Mouse (Mus musculus): Measurements from ENCODE around the gene Vps13c. TPM values are rescaled to one million over a fixed set of nuclear protein-coding genes. Genes with fewer than 3 reads are reported as not detected.

The Vps13c gene
- polyA plus RNA-seq, 1 experiment = 3.2 TPM

DNA sequence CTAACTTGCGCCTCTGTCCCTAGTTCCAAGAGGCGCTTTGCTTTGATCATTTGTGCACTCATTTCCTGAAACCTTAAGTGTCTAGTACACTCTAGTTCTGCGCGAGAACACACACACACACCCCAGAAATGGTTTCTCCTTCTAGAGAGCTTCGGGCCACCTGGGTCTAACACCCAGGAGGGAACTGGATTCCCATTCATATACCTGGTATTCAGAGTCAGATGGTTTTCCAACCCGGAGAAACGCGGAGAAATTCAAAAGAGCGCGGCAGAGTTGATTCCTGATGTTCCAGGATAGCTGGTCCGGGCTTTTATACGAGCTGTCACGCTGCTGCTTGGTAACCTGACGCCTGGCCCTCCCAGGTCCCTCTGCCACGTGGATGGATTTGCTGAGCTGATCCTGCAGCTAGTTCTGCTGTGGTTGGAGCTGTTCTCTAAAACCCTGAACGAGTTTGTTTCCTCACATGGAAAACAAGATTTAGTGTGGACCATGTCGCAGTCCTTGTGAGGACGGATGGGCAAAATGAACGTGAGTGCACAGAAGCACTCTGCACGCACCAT lies 8.1 kb upstream of the Vps13c start, which contains the start of gene C2cd4a:
Gene C2cd4a (minus strand): TSS at position 285 of the 560 bp plus-strand sequence.
- TF ChIP-seq CTCF (IDR thresholded peaks at IDR 0.05; ENCODE audit: control insufficient read depth, insufficient read depth, insufficient replicate concordance, low read depth, low read length) (no peak), POLR2A (IDR thresholded peaks at IDR 0.05; ENCODE audit: control insufficient read depth, low read depth, low read length) (no peak)
- H3K4me3 ChIP-seq (ENCODE audit: control insufficient read depth, low read depth, low read length) = peak within 1 kb of the TSS; percentile 63
- no peaks in the 10 kb centered on the region for H3K36me3 ChIP-seq (ENCODE audit: control insufficient read depth, insufficient read depth, low read length)
- no peak within 1 kb of the TSS for H3K27ac ChIP-seq (ENCODE audit: control insufficient read depth, insufficient read depth, low read depth, low read length)
- no peaks in the 10 kb centered on the region for H3K27me3 ChIP-seq (ENCODE audit: control insufficient read depth, insufficient read depth, low read length)
- peaks cover 8% of the 10 kb centered on the region for H3K4me1 ChIP-seq (ENCODE audit: control insufficient read depth, insufficient read depth, low read length)

DNA sequence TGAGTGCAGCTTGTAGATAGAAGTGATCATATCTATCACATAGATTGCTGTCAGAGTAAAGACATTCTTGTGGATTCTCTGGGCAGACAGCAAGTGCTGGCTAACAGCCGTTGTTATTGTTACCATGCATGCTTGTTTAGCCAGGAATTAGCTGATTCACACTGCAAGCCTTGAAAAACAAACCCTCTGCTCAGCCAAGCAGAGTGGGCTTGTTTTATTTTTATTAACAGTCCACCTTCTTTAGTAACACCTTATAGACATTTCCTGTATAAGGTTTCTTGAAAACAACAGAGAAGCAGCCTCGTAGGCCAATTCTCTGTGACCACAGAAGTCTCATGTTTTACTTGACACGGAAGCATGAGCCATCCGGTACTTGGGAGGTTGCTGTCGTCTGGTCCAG lies 5.7 kb upstream of the Vps13c start:
- Histone ChIP-seq H3K27me3 (ENCODE audit: control insufficient read depth, insufficient read depth, low read length) (no peaks in the 10 kb centered on the region), H3K36me3 (ENCODE audit: control insufficient read depth, insufficient read depth, low read length) (no peaks in the 10 kb centered on the region), H3K27ac (ENCODE audit: control insufficient read depth, insufficient read depth, low read depth, low read length) (no peak overlapping the region), H3K4me1 (ENCODE audit: control insufficient read depth, insufficient read depth, low read length) (peaks cover 8% of the 10 kb centered on the region), H3K4me3 (ENCODE audit: control insufficient read depth, low read depth, low read length) (no peak overlapping the region)
- TF ChIP-seq CTCF (IDR thresholded peaks at IDR 0.05; ENCODE audit: control insufficient read depth, insufficient read depth, insufficient replicate concordance, low read depth, low read length) = no peak
- no peak for TF ChIP-seq POLR2A (IDR thresholded peaks at IDR 0.05; ENCODE audit: control insufficient read depth, low read depth, low read length)

DNA sequence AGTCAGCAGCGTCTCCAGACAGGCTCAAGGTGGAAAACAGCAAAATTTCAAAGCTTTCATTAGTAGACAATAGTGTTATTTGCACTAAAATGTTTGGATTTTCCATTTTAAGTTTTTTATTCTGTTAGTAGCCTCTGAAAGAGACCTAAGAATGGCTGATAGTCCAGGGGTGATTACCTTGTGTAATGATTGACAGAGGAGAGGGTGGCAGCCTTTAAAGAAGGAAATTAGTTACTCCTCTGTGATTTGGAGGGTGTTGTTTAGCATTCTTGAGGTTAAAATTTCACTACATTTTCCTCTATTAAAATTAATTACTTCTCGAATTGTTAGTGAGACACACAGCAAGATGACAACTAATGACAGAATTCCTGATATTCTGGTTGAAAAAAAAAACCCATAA lies 2.9 kb upstream of the Vps13c start:
- TF ChIP-seq POLR2A (IDR thresholded peaks at IDR 0.05; ENCODE audit: control insufficient read depth, low read depth, low read length) = no peak
- no peak for TF ChIP-seq CTCF (IDR thresholded peaks at IDR 0.05; ENCODE audit: control insufficient read depth, insufficient read depth, insufficient replicate concordance, low read depth, low read length)
- H3K4me1 ChIP-seq (ENCODE audit: control insufficient read depth, insufficient read depth, low read length) = peaks cover 8% of the 10 kb centered on the region
- no peaks in the 10 kb centered on the region for H3K36me3 ChIP-seq (ENCODE audit: control insufficient read depth, insufficient read depth, low read length)
- no peak overlapping the region for H3K4me3 ChIP-seq (ENCODE audit: control insufficient read depth, low read depth, low read length)
- H3K27ac ChIP-seq (ENCODE audit: control insufficient read depth, insufficient read depth, low read depth, low read length) = no peak overlapping the region
- no peaks in the 10 kb centered on the region for H3K27me3 ChIP-seq (ENCODE audit: control insufficient read depth, insufficient read depth, low read length)

DNA sequence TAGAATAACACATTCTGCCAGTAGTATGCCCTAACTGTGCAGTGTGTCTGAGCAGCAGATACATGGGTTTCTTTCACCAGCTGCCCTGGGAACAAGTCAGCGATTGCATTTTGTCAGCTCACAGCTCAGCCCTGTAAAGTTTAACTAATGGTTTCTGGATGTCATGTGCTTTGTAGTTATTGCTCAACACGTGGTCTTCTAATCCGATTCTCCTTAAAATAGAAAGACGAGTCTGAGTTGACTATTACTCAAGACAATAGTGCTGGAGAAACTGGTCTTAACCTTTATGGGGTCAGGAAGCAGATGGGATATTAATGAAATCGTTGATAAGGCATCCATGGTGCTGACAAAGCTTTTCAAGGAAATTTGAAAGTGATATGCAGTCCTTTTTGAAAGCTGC lies 2.6 kb downstream of the Vps13c start:
- TF ChIP-seq CTCF (IDR thresholded peaks at IDR 0.05; ENCODE audit: control insufficient read depth, insufficient read depth, insufficient replicate concordance, low read depth, low read length) = no peak
- TF ChIP-seq POLR2A (IDR thresholded peaks at IDR 0.05; ENCODE audit: control insufficient read depth, low read depth, low read length) = no peak
- no peak overlapping the region for H3K27ac ChIP-seq (ENCODE audit: control insufficient read depth, insufficient read depth, low read depth, low read length)

DNA sequence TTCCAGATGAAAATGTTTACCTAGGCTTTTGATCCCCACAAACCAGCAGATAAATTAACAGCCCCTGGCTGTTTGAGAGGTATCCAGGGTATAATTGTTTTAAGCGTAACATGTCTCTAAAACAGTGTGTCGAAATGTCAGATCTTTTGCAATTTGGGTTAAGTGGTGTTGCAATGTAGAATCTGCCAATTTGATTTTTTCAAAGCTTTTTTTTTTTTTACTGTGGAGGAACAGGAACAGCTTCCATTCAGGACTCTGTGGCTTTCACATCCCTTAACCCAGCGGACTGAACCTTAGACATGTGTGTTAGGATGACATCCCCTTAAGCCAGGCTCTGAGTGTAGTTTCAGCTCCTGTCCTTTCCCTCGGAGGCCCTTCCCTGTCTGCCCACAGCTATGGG lies 4.8 kb downstream of the Vps13c start:
- H3K36me3 ChIP-seq (ENCODE audit: control insufficient read depth, insufficient read depth, low read length) = no peaks in the 10 kb centered on the region
- H3K4me3 ChIP-seq (ENCODE audit: control insufficient read depth, low read depth, low read length) = no peak overlapping the region
- TF ChIP-seq CTCF (IDR thresholded peaks at IDR 0.05; ENCODE audit: control insufficient read depth, insufficient read depth, insufficient replicate concordance, low read depth, low read length) (no peak), POLR2A (IDR thresholded peaks at IDR 0.05; ENCODE audit: control insufficient read depth, low read depth, low read length) (no peak)
- peaks cover 7% of the 10 kb centered on the region for H3K4me1 ChIP-seq (ENCODE audit: control insufficient read depth, insufficient read depth, low read length)
- no peaks in the 10 kb centered on the region for H3K27me3 ChIP-seq (ENCODE audit: control insufficient read depth, insufficient read depth, low read length)
- no peak overlapping the region for H3K27ac ChIP-seq (ENCODE audit: control insufficient read depth, insufficient read depth, low read depth, low read length)

More for the DNA sequence above, 2.6 kb downstream of the Vps13c start:
- peaks cover 7% of the 10 kb centered on the region for H3K4me1 ChIP-seq (ENCODE audit: control insufficient read depth, insufficient read depth, low read length)
- no peaks in the 10 kb centered on the region for H3K36me3 ChIP-seq (ENCODE audit: control insufficient read depth, insufficient read depth, low read length)
- H3K4me3 ChIP-seq (ENCODE audit: control insufficient read depth, low read depth, low read length) = no peak overlapping the region
- no peaks in the 10 kb centered on the region for H3K27me3 ChIP-seq (ENCODE audit: control insufficient read depth, insufficient read depth, low read length)

DNA sequence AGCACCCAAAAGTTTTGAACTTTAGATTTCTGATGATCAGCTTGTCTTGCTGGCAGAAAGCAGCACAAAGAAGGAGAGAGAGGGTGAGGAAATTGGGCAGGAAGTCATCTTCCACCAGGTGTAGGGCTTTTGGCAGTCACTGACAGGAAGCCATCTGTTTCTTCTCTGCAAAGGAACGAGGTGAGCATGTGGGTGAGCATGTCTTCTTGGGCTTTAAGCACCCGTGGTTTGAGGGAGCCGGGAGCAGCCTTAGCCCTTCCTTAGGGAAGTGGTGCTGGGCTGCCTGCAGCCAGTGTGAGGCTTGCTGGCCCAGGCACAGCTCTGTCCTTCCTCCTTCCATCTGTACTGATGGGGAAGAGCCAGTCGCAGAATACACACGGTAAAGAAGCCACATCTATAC lies 5.5 kb downstream of the Vps13c start:
- Histone ChIP-seq H3K4me3 (ENCODE audit: control insufficient read depth, low read depth, low read length) (no peak overlapping the region), H3K4me1 (ENCODE audit: control insufficient read depth, insufficient read depth, low read length) (peaks cover 2% of the 10 kb centered on the region), H3K36me3 (ENCODE audit: control insufficient read depth, insufficient read depth, low read length) (no peaks in the 10 kb centered on the region), H3K27ac (ENCODE audit: control insufficient read depth, insufficient read depth, low read depth, low read length) (no peak overlapping the region), H3K27me3 (ENCODE audit: control insufficient read depth, insufficient read depth, low read length) (no peaks in the 10 kb centered on the region)
- no peak for TF ChIP-seq POLR2A (IDR thresholded peaks at IDR 0.05; ENCODE audit: control insufficient read depth, low read depth, low read length)
- no peak for TF ChIP-seq CTCF (IDR thresholded peaks at IDR 0.05; ENCODE audit: control insufficient read depth, insufficient read depth, insufficient replicate concordance, low read depth, low read length)

DNA sequence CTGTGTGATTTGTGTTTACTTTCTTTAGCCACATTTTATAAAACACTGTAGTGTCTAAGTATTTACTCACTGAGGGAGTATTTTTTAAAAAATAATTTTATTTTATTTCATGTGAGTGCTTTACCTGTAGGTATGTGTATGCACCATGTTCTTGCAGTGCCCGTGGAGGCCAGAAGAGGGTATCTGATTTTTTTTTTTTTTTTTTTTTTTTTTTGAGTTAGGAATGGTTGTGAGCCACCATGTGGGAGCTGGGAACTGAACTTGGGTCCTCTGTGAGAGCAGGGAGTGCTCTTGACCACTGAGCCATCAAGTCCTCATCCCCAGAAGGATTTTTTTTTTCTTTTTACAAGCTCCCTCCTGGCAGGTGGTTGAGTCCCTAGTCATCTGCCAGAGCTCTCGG lies 5.9 kb downstream of the Vps13c start:
- H3K27ac ChIP-seq (ENCODE audit: control insufficient read depth, insufficient read depth, low read depth, low read length) = no peak overlapping the region
- TF ChIP-seq CTCF (IDR thresholded peaks at IDR 0.05; ENCODE audit: control insufficient read depth, insufficient read depth, insufficient replicate concordance, low read depth, low read length) = no peak
- no peak for TF ChIP-seq POLR2A (IDR thresholded peaks at IDR 0.05; ENCODE audit: control insufficient read depth, low read depth, low read length)
- 0 out of 2 replicates have a peak, but pooled peaks cover 2% of the 10 kb centered on the region for H3K4me1 ChIP-seq (ENCODE audit: control insufficient read depth, insufficient read depth, low read length)
- no peaks in the 10 kb centered on the region for H3K27me3 ChIP-seq (ENCODE audit: control insufficient read depth, insufficient read depth, low read length)
- H3K4me3 ChIP-seq (ENCODE audit: control insufficient read depth, low read depth, low read length) = no peak overlapping the region
- H3K36me3 ChIP-seq (ENCODE audit: control insufficient read depth, insufficient read depth, low read length) = no peaks in the 10 kb centered on the region
